Mouse (Mus musculus) limb, embryonic 14.5 days (tissue): ENCODE results near the gene Gale. TPM values are rescaled to one million over a fixed set of nuclear protein-coding genes. Genes with fewer than 3 reads are reported as not detected.

Experiments
- ATAC-seq: fragments of 200-750 bp; cut with Nextera tagmentation; 2 replicates; pipeline ENCODE4 v1.8.0; 2017; ENCODE audit warnings: low read depth, moderate number of reproducible peaks, moderate TSS enrichment; ENCODE audit not compliant: low FRiP score
- DNase-seq: peaks from one replicate; pipeline ENCODE4 v3.0.0-alpha.2; 2015; ENCODE audit warnings: low spot score
- H3K27ac ChIP-seq: fragments of 300-500 bp; sonication (generic); replicated peaks from 2 replicates; pipeline ENCODE4 v1.5.1; 2014; ENCODE audit warnings: low read depth, mild to moderate bottlenecking, low read length, moderate library complexity, mixed read lengths
- H3K27me3 ChIP-seq: fragments of 300-500 bp; sonication (generic); 2 replicates; pipeline ENCODE4 v1.6.1; 2014; ENCODE audit warnings: low read length, mixed read lengths; ENCODE audit not compliant: control insufficient read depth, insufficient read depth
- H3K36me3 ChIP-seq: fragments of 300-500 bp; sonication (generic); 2 replicates; pipeline ENCODE4 v1.6.1; 2014; ENCODE audit warnings: mild to moderate bottlenecking, low read length, moderate library complexity, mixed read lengths; ENCODE audit not compliant: control insufficient read depth, insufficient read depth
- H3K4me1 ChIP-seq: fragments of 300-500 bp; sonication (generic); 2 replicates; pipeline ENCODE4 v1.6.1; 2014; ENCODE audit warnings: antibody characterized with exemption, low read length, mixed read lengths; ENCODE audit not compliant: control insufficient read depth, insufficient read depth
- H3K4me2 ChIP-seq: fragments of 300-500 bp; sonication (generic); replicated peaks from 2 replicates; pipeline ENCODE4 v1.6.1; 2014; ENCODE audit warnings: low read depth, mild to moderate bottlenecking, low read length, moderate library complexity; ENCODE audit not compliant: severe bottlenecking
- H3K4me3 ChIP-seq: fragments of 300-500 bp; sonication (generic); replicated peaks from 2 replicates; pipeline ENCODE4 v1.5.1; 2014; ENCODE audit warnings: low read length
- H3K9ac ChIP-seq: fragments of 300-500 bp; sonication (generic); 2 replicates; pipeline ENCODE4 v1.6.1; 2014; ENCODE audit warnings: mild to moderate bottlenecking, low read depth, low read length, moderate library complexity; ENCODE audit not compliant: severe bottlenecking
- H3K9me3 ChIP-seq: fragments of 300-500 bp; sonication (generic); 2 replicates; pipeline ENCODE4 v1.6.1; 2016; ENCODE audit warnings: low read length; ENCODE audit not compliant: control insufficient read depth
- POLR2A ChIP-seq: fragments of 200-500 bp; IDR thresholded peaks from 2 replicates; pipeline ENCODE4 v1.8.0; 2012; ENCODE audit warnings: inconsistent platforms, mild to moderate bottlenecking, moderate library complexity, borderline replicate concordance; ENCODE audit not compliant: insufficient read depth, insufficient read length; ENCODE audit errors: extremely low read depth
- WGBS: fragments of 180-500 bp; shearing (Covaris S2); extraction: QIAGEN DNeasy Blood & Tissue Kit; methylation state at CpG from one replicate; pipeline ENCODE4 v1.1.7; 2014; 5-methylcytosine and 5-hydroxymethylcytosine counted together
- polyA plus RNA-seq, 2 experiments: library from polyadenylated mRNA; depleted of rRNA in 1 of 2; stranded (reverse) in 1 of 2; unstranded in 1 of 2; fragments of >200 nt; fragmentation: Nextera tagmentation in 1 of 2; extraction: Ambion mirVana in 1 of 2; gene quantifications; 2 replicates each; pipeline versions ENCODE4 v1.2.1 to v1.2.3; 2012 to 2014

Gale gene
- polyA plus RNA-seq, 2 experiments = 59.3 to 83.7 TPM

DNA sequence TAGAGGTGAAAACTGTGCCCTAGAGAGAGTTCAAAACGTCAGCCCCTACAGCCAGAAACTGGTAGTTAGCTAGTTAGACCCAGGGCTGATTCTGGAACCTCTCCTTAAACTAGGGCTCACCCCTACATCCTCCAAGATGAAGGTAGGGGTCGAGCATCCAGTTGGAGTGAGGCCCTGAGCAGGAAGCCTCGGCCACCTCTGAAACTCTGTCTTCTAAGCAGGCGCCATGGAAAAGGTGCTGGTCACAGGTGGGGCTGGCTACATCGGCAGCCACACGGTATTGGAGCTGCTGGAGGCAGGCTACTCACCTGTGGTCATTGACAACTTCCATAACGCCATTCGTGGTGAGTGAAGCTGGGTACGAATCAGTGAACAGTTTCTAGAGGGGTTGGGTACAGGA, 1.6 kb downstream of the Gale start:
- no peak for TF ChIP-seq POLR2A
- peaks cover 67% of the 10 kb centered on the region for H3K36me3 ChIP-seq
- peak overlapping the region; percentile 72 for H3K4me3 ChIP-seq
- ATAC-seq (no peak), DNase-seq (no peak)
- H3K9me3 ChIP-seq = no peaks in the 10 kb centered on the region
- H3K27ac ChIP-seq = no peak overlapping the region
- H3K4me1 ChIP-seq = peaks cover 6% of the 10 kb centered on the region
- H3K9ac ChIP-seq = no peak overlapping the region
- H3K4me2 ChIP-seq = peak overlapping the region; percentile 86; the same call in 1 of the 2 replicates
- WGBS = 75% methylated on average over 9 of the region's 9 CpGs
- no peaks in the 10 kb centered on the region for H3K27me3 ChIP-seq

DNA sequence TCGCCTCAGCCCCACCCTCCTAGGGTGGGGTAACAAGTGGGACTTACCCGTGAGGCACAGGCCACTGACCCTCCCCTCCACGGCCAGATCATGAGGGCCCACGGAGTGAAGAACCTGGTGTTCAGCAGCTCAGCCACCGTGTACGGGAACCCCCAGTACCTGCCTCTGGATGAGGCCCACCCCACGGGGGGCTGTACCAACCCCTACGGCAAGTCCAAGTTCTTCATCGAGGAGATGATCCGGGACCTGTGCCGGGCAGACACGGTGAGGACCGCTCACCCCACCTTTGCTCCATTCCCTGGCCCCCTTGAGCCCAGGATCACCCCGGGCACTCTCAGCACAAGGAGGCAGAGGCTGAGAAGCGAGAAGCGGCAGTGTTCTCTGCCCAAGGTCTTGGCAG, 2.8 kb downstream of the Gale start:
- Histone ChIP-seq H3K36me3 (peaks cover 63% of the 10 kb centered on the region), H3K27ac (no peak overlapping the region), H3K4me2 (no peak overlapping the region), H3K9me3 (no peaks in the 10 kb centered on the region), H3K4me1 (peaks cover 7% of the 10 kb centered on the region), H3K9ac (no peak overlapping the region), H3K27me3 (no peaks in the 10 kb centered on the region), H3K4me3 (no peak overlapping the region)
- TF ChIP-seq POLR2A = no peak
- DNase-seq = no peak
- no peak for ATAC-seq
- 94% methylated on average over 16 of the region's 16 CpGs for WGBS

DNA sequence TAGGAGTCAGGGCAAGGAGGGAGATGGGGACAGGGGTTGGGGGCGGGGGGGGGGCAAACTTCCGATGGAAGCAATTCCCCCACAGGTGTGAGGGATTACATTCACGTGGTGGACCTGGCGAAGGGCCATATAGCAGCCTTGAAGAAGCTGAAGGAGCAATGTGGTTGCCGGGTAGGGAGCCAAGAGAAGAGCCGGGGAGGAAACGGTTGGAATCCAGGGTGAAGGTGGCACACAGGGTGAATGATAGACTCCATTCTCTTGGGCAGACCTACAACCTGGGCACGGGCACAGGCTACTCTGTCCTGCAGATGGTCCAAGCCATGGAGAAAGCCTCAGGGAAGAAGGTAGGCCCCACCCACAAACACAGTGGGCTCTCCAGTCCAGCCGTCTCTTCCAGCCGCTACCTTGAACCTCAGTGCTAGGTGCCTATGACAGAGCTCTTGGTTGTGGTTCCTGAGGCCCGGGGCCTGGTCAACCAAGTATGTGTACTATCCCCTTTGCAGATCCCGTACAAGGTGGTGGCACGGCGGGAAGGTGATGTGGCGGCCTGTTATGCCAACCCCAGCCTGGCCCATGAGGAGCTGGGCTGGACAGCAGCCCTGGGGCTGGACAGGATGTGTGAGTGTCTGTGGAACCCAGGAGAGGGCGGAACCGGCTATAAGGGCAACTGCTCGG, 3.7 kb downstream of the Gale start:
- H3K27me3 ChIP-seq = no peaks in the 10 kb centered on the region
- H3K9me3 ChIP-seq = no peaks in the 10 kb centered on the region
- DNase-seq (no peak), ATAC-seq (no peak)
- H3K9ac ChIP-seq = no peak overlapping the region
- H3K4me2 ChIP-seq = no peak overlapping the region
- no peak overlapping the region for H3K4me3 ChIP-seq
- no peak overlapping the region for H3K27ac ChIP-seq
- peaks cover 13% of the 10 kb centered on the region for H3K4me1 ChIP-seq
- WGBS = 85% methylated on average over 18 of the region's 18 CpGs
- H3K36me3 ChIP-seq = peaks cover 54% of the 10 kb centered on the region
- TF ChIP-seq POLR2A = no peak

DNA sequence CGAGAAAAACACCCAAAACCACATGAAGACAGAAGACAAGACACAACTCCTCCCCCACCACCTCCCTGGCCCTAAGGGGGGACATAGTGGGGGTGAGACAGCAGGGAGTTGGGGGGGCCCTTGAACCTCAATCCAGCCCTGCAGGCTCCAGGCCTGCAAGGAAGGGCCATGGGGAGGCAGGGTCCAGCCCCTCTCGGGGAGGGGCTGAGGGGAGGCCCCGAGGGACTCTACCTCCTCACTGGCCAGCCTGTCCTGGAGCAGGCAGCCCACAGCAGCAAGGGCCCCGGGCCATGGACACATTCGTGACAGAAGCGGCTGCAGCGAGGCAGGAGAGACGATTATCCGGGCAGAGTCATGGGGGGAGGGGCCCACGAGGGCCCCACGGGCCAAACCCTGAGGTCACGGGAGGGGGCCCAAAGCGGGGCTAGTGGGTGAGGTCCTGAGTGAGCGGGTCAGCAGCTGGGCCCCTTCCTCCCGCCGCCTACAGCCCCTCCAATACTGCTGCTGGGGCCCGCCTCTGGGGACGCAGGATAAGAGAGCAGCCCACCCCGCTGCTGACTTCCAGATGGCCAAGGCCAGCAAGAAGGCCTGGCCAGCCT, 4.8 kb downstream of the Gale start:
- no peak for ATAC-seq
- no peak overlapping the region for H3K27ac ChIP-seq
- no peak overlapping the region for H3K4me3 ChIP-seq
- no peaks in the 10 kb centered on the region for H3K27me3 ChIP-seq
- TF ChIP-seq POLR2A = no peak
- H3K36me3 ChIP-seq = peaks cover 51% of the 10 kb centered on the region
- H3K4me2 ChIP-seq = no peak overlapping the region
- WGBS = 75% methylated on average over 7 of the region's 19 CpGs
- H3K9me3 ChIP-seq = no peaks in the 10 kb centered on the region
- H3K9ac ChIP-seq = no peak overlapping the region
- peaks cover 13% of the 10 kb centered on the region for H3K4me1 ChIP-seq
- no peak for DNase-seq

DNA sequence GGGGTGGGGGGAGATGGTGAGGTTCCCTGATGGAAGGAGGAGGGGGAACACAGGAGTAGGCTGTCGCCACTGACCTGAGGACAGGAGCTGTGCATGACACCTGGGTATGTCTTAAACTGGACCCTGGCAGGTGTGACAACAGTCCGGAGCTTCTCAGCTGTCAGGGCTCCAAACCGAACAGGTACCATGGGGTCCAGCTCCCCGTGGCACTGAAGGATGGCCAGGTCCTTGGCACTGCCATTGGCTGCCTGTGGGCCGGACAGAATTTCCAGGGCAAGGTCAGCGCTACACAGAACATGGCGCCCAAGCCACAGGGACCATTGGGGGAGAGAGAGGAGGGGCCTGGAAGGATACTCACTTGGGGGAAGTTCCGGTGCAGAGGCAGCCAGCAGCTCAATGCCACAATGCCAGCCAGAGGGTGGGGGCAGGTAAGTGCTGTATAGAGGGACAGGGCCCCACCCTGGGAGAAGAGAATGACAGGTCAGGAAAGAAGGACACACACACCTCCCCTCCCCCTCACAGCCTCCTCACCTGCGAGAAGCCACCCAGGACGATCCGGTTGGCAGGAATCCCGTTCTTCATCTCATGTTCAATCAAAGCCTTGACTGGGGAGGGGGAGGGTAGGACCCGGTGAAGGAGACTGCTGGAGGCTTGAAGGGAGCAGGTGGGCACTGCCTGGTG, 5.7 kb downstream of the Gale start:
- Histone ChIP-seq H3K9ac (no peak overlapping the region), H3K4me2 (no peak overlapping the region), H3K4me3 (no peak overlapping the region), H3K9me3 (no peaks in the 10 kb centered on the region), H3K36me3 (peaks cover 51% of the 10 kb centered on the region), H3K27me3 (no peaks in the 10 kb centered on the region), H3K27ac (no peak overlapping the region), H3K4me1 (peaks cover 13% of the 10 kb centered on the region)
- no peak for TF ChIP-seq POLR2A
- 92% methylated on average over 13 of the region's 13 CpGs for WGBS
- no peak for ATAC-seq
- no peak for DNase-seq
